Mouse (Mus musculus) forebrain, embryonic 15.5 days (tissue): ENCODE data around the gene Perm1. TPM values are rescaled to one million over a fixed set of nuclear protein-coding genes. Genes with fewer than 3 reads are reported as not detected.

ENCODE experiments used
- ATAC-seq: fragments of 200-750 bp; cut with Nextera tagmentation; replicated peaks from 2 replicates; pipeline ENCODE4 v1.8.0; 2017; ENCODE audit warnings: mild to moderate bottlenecking, moderate TSS enrichment, moderate library complexity
- H3K27ac ChIP-seq: fragments of 300-500 bp; sonication (generic); replicated peaks from 2 replicates; pipeline ENCODE4 v1.5.1; 2015; ENCODE audit warnings: mild to moderate bottlenecking, inconsistent platforms
- H3K27me3 ChIP-seq: fragments of 300-500 bp; sonication (generic); 2 replicates; pipeline ENCODE4 v1.6.1; 2015; ENCODE audit warnings: inconsistent platforms
- H3K36me3 ChIP-seq: fragments of 300-500 bp; sonication (generic); 2 replicates; pipeline ENCODE4 v1.6.1; 2015; ENCODE audit warnings: mild to moderate bottlenecking, inconsistent platforms
- H3K4me1 ChIP-seq: fragments of 300-500 bp; sonication (generic); 2 replicates; pipeline ENCODE4 v1.6.1; 2015; ENCODE audit warnings: inconsistent platforms
- H3K4me2 ChIP-seq: fragments of 300-500 bp; sonication (generic); replicated peaks from 2 replicates; pipeline ENCODE4 v1.6.1; 2015; ENCODE audit warnings: mild to moderate bottlenecking, inconsistent platforms
- H3K4me3 ChIP-seq: fragments of 300-500 bp; sonication (generic); 2 replicates; pipeline ENCODE4 v1.5.1; 2015; ENCODE audit warnings: mild to moderate bottlenecking, inconsistent platforms
- H3K9ac ChIP-seq: fragments of 300-500 bp; sonication (generic); replicated peaks from 2 replicates; pipeline ENCODE4 v1.6.1; 2015; ENCODE audit warnings: mild to moderate bottlenecking, inconsistent platforms
- H3K9me3 ChIP-seq: fragments of 300-500 bp; sonication (generic); 2 replicates; pipeline ENCODE4 v1.6.1; 2016; ENCODE audit warnings: inconsistent platforms
- WGBS: fragments of 180-500 bp; shearing (Covaris S2); methylation state at CpG from one replicate; pipeline ENCODE4 v1.1.7; 2015; ENCODE audit warnings: mixed read lengths; 5-methylcytosine and 5-hydroxymethylcytosine counted together
- polyA plus RNA-seq: library from polyadenylated mRNA; unstranded; fragments of >200 nt; fragmentation: Nextera tagmentation; extraction: Ambion mirVana; gene quantifications from 2 replicates; pipeline ENCODE4 v1.2.1, GENCODE M21; 2015

The Perm1 gene
- polyA plus RNA-seq, 1 experiment from 2014 or later: 1.7 TPM

GRCm38 (mm10) chr4:156203001-156203412, 12.7 kb upstream of the Perm1 start, which contains the start of gene AW011738:
TSS of gene AW011738 (plus strand) at chr4:156203304.
- under 1% methylated on average over 37 of the region's 39 CpGs for WGBS
- Histone ChIP-seq H3K27ac (peak within 1 kb of the TSS; percentile 53), H3K36me3 (no peaks in the 10 kb centered on the region), H3K4me2 (peak within 1 kb of the TSS; percentile 93), H3K4me3 (peak within 1 kb of the TSS; percentile 54), H3K4me1 (peaks cover 27% of the 10 kb centered on the region), H3K9me3 (no peaks in the 10 kb centered on the region), H3K9ac (peak within 1 kb of the TSS; percentile 56), H3K27me3 (no peaks in the 10 kb centered on the region; the same call in 1 of the 2 replicates)
- ATAC-seq: peak; percentile 71

- Histone ChIP-seq H3K9ac (peak overlapping the region; percentile 56), H3K27ac (peak overlapping the region; percentile 53), H3K9me3 (no peaks in the 10 kb centered on the region), H3K4me3 (peak overlapping the region; percentile 54), H3K4me2 (peak overlapping the region; percentile 93), H3K27me3 (no peaks in the 10 kb centered on the region; the same call in 1 of the 2 replicates), H3K36me3 (no peaks in the 10 kb centered on the region), H3K4me1 (peaks cover 27% of the 10 kb centered on the region)
- WGBS: under 1% methylated on average over 49 of the region's 49 CpGs
- peak; percentile 53; the same call in 1 of the 2 replicates for ATAC-seq
Measured at GRCm38 (mm10) chr4:156203413-156204131, 12.1 kb upstream of the Perm1 start.

- 94% methylated on average over 4 of the region's 4 CpGs for WGBS
- no peak overlapping the region for H3K9ac ChIP-seq
- no peaks in the 10 kb centered on the region; the same call in 1 of the 2 replicates for H3K27me3 ChIP-seq
- no peak overlapping the region for H3K4me2 ChIP-seq
- H3K36me3 ChIP-seq: no peaks in the 10 kb centered on the region
- no peak overlapping the region for H3K27ac ChIP-seq
- H3K9me3 ChIP-seq: no peaks in the 10 kb centered on the region
- peaks cover 15% of the 10 kb centered on the region for H3K4me1 ChIP-seq
- no peak overlapping the region for H3K4me3 ChIP-seq
- no peak for ATAC-seq
Measured at GRCm38 (mm10) chr4:156208872-156209271, 6.8 kb upstream of the Perm1 start.

- H3K9me3 ChIP-seq: no peaks in the 10 kb centered on the region
- H3K27me3 ChIP-seq: no peaks in the 10 kb centered on the region
- no peak overlapping the region for H3K4me3 ChIP-seq
- H3K36me3 ChIP-seq: no peaks in the 10 kb centered on the region
- 0 out of 2 replicates have a peak, but pooled peaks cover 3% of the 10 kb centered on the region for H3K4me1 ChIP-seq
- H3K4me2 ChIP-seq: no peak overlapping the region
- ATAC-seq: no peak
- H3K9ac ChIP-seq: no peak overlapping the region
- no peak overlapping the region for H3K27ac ChIP-seq
- 81% methylated on average over 13 of the region's 13 CpGs for WGBS
Measured at GRCm38 (mm10) chr4:156209963-156210635, 5.6 kb upstream of the Perm1 start.

- 90% methylated on average over 13 of the region's 13 CpGs for WGBS
- Histone ChIP-seq H3K9me3 (no peaks in the 10 kb centered on the region), H3K27me3 (no peaks in the 10 kb centered on the region), H3K27ac (no peak overlapping the region), H3K4me2 (no peak overlapping the region), H3K4me3 (no peak overlapping the region), H3K9ac (no peak overlapping the region), H3K4me1 (no peaks in the 10 kb centered on the region), H3K36me3 (no peaks in the 10 kb centered on the region)
- no peak for ATAC-seq
Measured at GRCm38 (mm10) chr4:156213134-156213533, 2.5 kb upstream of the Perm1 start.

GRCm38 (mm10) chr4:156216196-156216595, 528 bp downstream of the Perm1 start:
- no peak for ATAC-seq
- Histone ChIP-seq H3K27ac (no peak overlapping the region), H3K4me1 (no peaks in the 10 kb centered on the region), H3K36me3 (no peaks in the 10 kb centered on the region), H3K4me2 (no peak overlapping the region), H3K4me3 (no peak overlapping the region), H3K27me3 (no peaks in the 10 kb centered on the region), H3K9me3 (no peaks in the 10 kb centered on the region), H3K9ac (no peak overlapping the region)
- 93% methylated on average over 2 of the region's 2 CpGs for WGBS

- no peak overlapping the region for H3K4me3 ChIP-seq
- no peaks in the 10 kb centered on the region for H3K36me3 ChIP-seq
- ATAC-seq: no peak
- no peak overlapping the region for H3K4me2 ChIP-seq
- H3K27me3 ChIP-seq: no peaks in the 10 kb centered on the region
- no peak overlapping the region for H3K9ac ChIP-seq
- H3K9me3 ChIP-seq: no peaks in the 10 kb centered on the region
- no peak overlapping the region for H3K27ac ChIP-seq
- H3K4me1 ChIP-seq: no peaks in the 10 kb centered on the region
- 82% methylated on average over 16 of the region's 16 CpGs for WGBS
Measured at GRCm38 (mm10) chr4:156217022-156217669, 1.5 kb downstream of the Perm1 start.

- Histone ChIP-seq H3K9ac (no peak overlapping the region), H3K4me2 (no peak overlapping the region), H3K27ac (no peak overlapping the region), H3K9me3 (no peaks in the 10 kb centered on the region), H3K4me1 (no peaks in the 10 kb centered on the region), H3K27me3 (no peaks in the 10 kb centered on the region), H3K36me3 (no peaks in the 10 kb centered on the region), H3K4me3 (no peak overlapping the region)
- ATAC-seq: no peak
- 83% methylated on average over 16 of the region's 16 CpGs for WGBS
Measured at GRCm38 (mm10) chr4:156217838-156218237, 2.2 kb downstream of the Perm1 start.

- no peaks in the 10 kb centered on the region for H3K9me3 ChIP-seq
- 90% methylated on average over 11 of the region's 11 CpGs for WGBS
- ATAC-seq: no peak
Measured at GRCm38 (mm10) chr4:156219936-156220335, 4.3 kb downstream of the Perm1 start.

GRCm38 (mm10) chr4:156224276-156224675, 8.6 kb downstream of the Perm1 start:
- no peak overlapping the region for H3K9ac ChIP-seq
- H3K4me3 ChIP-seq: no peak overlapping the region
- H3K4me1 ChIP-seq: no peaks in the 10 kb centered on the region
- no peak for ATAC-seq
- H3K9me3 ChIP-seq: no peaks in the 10 kb centered on the region
- no peaks in the 10 kb centered on the region for H3K27me3 ChIP-seq
- H3K27ac ChIP-seq: no peak overlapping the region
- H3K4me2 ChIP-seq: no peak overlapping the region
- WGBS: 90% methylated on average over 2 of the region's 2 CpGs
- H3K36me3 ChIP-seq: peaks cover 3% of the 10 kb centered on the region; the same call in 1 of the 2 replicates

More at GRCm38 (mm10) chr4:156219936-156220335, 4.3 kb downstream of the Perm1 start:
- H3K4me2 ChIP-seq: no peak overlapping the region
- no peaks in the 10 kb centered on the region for H3K27me3 ChIP-seq
- no peak overlapping the region for H3K27ac ChIP-seq
- H3K36me3 ChIP-seq: no peaks in the 10 kb centered on the region
- H3K4me3 ChIP-seq: no peak overlapping the region
- no peak overlapping the region for H3K9ac ChIP-seq
- no peaks in the 10 kb centered on the region for H3K4me1 ChIP-seq

- H3K4me1 ChIP-seq: no peaks in the 10 kb centered on the region
- no peak overlapping the region for H3K4me3 ChIP-seq
- H3K27ac ChIP-seq: no peak overlapping the region
- H3K9me3 ChIP-seq: no peaks in the 10 kb centered on the region
- 35% methylated on average over 18 of the region's 18 CpGs for WGBS
- H3K27me3 ChIP-seq: no peaks in the 10 kb centered on the region
- peaks cover 31% of the 10 kb centered on the region for H3K36me3 ChIP-seq
- no peak overlapping the region for H3K4me2 ChIP-seq
- no peak overlapping the region for H3K9ac ChIP-seq
- 0 out of 2 replicates have a peak, but pooled peaks have one; percentile 9 for ATAC-seq
Measured at GRCm38 (mm10) chr4:156227752-156228392, 12.2 kb downstream of the Perm1 start.
